Mouse (Mus musculus) frontal cortex, adult 2 months (tissue): ENCODE results near the gene Sncb. TPM values are rescaled to one million over a fixed set of nuclear protein-coding genes. Genes with fewer than 3 reads are reported as not detected.
A peak's percentile ranks its signal among the peaks of the same experiment; 100 is the strongest.

ENCODE experiments used
- DNase-seq, 2 experiments: peaks; one replicate each; pipeline ENCODE4 v3.0.0; 2022; ENCODE audit warnings: low spot score in 1 of 2; ENCODE audit errors: extremely low spot score in 1 of 2
- polyA plus RNA-seq: library from polyadenylated mRNA; depleted of rRNA; stranded (reverse); fragments of >200 nt; gene quantifications from 2 replicates; pipeline ENCODE4 v1.2.3, GENCODE M21; 2012

The Sncb gene
- polyA plus RNA-seq, 1 experiment: 602 TPM

DNA sequence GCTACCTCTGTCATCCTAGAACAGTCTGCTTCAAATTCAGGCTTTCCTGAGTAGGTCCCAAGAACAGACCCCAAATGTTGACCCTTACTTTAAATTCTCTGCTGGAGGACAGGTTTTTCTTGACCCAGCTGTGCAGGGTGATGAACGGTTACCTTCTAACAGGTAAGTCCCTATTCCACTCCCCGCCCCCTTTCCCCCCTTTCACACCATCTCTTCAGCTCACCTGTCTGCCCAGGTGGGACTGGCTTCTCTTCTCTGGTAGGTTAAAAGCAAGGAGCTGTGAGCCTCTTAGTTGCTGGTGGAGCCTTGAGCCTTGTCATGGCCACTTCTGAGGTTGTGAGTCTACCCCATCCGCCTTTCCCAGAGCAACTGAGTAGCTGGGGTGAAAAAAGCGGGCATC lies 17.3 kb upstream of the Sncb start, which contains the start of gene Eif4e1b:
Gene Eif4e1b, plus strand, starts transcription at position 301 of the 400 bp plus-strand sequence.
- DNase-seq: no peak

DNA sequence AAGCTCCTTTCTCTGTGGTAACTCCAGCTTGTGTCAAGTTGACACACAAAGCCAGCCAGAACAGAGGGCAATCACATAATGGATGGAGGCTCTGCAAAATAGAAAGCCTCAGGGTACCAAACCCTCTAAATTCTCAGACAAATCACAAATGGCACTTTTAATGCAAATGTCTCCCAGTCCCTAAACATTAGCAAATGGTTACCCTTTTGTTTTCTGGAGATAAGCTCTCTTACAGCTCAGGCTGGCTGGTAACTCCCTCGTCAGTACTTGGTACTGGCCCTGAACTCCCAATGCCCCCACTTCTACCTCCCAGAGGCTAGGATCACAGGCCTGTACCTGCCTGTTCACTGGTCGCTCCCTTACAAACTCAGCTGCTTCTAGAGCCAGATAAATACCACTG lies 16.8 kb upstream of the Sncb start:
- no peak for DNase-seq

DNA sequence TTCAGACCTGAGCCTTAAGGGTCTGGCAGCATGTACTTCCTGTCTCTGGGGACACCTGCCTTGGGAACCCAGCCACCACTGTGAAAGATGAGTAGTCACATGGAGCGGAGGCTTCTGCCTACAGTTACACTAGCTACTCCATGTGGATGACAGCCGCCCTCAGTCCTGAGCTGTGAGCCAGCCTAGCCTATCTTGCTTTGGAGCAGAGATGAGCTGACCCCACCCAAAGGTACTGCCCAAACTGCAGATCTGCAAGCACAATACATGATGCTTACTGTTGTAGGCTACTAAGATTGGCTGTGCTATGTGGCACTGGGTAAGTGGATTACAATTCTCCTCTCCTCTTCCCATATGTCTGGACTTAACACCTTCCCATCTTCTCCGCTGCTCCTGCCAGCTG lies 14.7 kb upstream of the Sncb start:
- no peak for DNase-seq

DNA sequence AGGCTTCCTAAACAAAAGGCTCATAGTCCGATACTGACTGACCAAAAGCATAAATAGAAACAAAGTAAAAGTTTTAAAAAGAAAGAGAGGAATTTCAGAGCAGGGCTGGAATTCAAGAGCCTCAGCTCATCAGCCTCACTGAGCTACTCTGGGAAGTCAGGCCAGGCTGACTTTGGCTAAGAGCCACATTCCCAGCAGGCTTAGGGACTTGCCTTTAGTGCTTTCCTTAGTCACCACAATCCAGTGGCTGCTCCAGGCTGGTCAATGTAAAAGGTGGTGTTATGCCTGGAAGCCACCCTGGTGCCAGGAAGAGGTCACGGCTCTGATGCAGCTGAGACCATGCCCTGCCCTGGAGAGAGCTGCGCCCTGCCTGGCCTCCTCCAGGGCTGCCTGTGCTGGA lies 14.2 kb upstream of the Sncb start:
- DNase-seq: peak in 1 of 2 experiments; percentile 78

DNA sequence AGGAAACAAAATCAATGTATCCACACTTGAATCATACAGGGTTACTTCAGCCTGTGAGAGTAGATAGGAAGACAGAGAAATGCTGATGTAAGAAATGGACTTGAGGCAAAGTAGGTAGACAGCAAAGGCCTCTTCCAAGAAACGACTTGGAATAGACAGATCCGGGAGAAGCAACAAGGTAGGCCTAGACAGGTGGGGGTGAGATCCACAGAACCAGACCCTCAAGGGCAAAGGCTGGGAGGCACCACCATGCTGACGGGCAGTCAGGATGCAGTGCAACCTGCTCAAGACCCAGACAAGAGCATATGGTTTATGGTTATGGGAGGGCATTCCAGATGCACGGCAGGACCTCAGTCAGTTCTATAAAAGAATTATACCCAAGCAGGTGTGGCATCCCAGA lies 617 bp upstream of the Sncb start:
- DNase-seq: no peak

DNA sequence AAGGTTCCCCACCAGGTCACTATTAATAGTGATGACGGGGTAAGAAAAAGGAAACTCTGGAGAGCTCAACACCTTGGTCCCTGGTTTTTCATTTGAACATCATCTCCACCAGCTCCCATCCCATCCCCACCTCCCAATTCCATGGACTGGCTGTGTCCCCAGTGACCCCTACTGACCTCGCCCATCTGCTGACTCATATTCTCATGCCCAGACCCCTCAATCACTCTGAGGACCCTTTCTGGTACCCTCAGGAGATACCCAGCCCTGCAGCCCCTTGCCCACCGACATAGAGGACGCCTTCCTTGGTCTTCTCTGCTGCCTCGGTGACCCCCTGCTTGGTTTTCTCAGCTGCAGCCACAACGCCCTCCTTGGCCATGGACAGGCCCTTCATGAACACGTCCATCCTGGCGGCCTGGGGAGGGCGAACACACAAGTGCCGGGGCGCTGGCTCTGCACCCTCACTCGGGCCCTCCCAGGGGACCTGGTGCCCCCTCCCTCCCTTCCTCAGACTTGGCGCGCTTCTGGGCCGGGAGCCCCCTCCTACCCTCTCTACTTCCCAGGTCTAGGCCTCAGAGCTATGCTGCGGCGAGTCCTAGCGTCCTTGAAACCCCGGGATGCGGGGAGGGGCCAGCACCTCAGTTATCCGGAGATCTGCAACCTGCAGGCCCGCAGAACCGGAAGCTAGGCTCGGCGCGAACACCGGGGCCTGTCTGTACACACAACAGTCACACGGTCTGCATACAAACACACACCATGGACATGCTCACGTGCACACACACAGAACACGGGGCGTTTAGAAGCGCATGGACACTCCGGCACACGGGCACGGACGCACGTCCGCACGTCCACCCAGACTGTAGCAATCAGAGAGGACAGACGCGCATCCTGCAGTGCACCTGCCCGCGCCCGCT lies 859 bp downstream of the Sncb start:
- DNase-seq: peak in 1 of 2 experiments; percentile 50

DNA sequence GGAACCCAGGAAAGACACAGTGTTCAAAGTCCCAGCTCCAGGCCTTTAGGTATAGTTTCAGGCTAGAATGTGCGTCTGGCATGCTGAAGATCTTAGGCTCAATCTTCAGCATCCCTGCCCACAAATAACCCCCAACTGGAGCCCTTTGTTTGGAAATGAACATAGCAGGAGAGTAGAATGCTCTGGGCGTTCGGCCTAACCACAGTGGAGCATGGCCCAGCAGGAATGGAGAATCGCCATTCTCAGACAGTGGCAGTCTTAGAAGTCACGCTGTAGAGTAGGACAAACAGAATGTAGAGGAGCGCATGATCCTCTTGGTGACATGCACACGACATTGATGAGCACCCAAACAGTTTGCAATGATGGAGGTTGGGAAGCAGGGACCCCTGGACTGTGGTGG lies 5.5 kb downstream of the Sncb start:
- DNase-seq: no peak

DNA sequence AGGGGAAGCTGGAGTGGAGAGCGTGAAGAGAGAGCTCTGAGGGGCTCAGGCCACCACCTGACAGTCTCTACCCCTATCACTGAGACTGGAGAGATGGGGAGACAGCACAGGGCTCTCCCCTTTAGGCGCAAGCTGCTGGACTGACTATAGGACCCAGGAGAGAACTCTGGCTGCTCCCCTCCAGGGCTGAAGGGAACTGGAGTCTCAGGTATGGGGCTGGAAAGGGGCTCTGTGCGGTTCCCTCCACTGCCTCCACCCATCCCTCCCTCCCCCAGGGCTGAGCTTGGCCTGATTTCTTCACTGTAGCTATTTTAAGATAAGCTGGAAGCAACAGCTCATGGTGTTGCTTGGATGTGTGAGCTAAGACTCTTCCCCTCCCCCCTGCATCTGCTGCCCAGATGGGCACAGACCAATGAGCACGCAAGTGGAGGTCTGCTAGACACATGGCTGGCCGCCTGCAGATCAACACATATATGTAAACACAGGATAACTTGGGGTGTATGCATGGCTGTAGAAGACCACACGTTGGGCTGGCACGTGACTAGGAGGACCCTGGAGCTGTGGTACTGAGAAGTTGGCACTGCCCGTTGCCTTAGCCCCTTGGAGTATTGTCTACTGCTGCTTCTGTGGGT lies 6.1 kb downstream of the Sncb start:
- DNase-seq: peak; percentile 91 to 94

DNA sequence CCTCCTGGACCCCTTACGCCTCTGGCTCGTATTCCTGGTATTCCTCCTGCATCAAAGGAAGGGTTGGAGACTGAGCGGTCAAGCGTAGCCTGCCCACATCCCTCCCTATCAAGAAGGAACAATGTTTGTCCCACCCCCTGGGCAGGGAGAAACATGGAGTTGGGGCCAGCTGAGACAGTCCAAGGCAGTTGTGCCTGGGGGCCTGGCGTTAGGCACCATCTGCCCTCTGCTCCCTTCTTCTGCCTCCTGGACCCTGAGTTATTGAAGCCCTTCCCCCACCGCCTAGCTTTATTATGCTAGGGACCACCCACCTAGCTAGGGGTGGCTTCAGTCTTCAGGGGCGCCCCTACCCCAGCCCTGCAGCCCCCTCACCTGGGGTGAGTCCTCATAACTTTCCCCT lies 6.9 kb downstream of the Sncb start:
- peak in 1 of 2 experiments; percentile 11 for DNase-seq

DNA sequence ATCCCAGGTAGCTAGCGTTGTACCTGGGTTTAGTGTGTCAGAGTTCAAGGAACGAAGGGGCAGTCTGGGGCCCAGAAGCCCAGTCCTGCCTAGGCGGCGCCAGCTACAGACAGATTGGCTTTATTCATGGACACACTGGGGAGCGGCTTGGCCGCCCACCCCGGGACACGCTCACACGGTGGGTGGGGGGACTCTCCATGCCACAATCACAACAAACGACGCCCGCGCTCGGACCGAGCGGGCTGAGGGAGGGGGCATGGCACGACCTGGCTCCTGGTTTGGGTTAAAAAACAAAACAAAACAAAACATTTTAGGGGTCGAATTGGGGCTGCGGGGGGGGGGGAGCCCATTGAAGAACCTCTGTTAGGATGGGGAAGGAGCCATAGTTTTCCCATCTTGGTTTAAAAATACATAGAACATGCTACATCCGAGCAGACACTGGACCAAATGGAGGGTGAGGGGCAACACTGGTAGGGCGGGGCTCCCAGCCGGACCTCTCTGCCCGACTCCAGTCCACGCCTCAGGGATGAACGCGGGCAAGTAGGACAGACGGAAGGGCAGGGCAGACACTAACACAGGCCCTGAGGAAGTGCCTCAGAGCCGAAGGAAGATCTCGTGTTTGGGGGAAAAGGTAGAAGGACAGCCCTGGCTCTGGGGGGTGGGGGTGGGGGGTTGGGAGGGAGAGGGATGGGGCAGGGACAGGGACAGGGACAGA lies 7.5 kb downstream of the Sncb start:
- DNase-seq: peak in 1 of 2 experiments; percentile 34

DNA sequence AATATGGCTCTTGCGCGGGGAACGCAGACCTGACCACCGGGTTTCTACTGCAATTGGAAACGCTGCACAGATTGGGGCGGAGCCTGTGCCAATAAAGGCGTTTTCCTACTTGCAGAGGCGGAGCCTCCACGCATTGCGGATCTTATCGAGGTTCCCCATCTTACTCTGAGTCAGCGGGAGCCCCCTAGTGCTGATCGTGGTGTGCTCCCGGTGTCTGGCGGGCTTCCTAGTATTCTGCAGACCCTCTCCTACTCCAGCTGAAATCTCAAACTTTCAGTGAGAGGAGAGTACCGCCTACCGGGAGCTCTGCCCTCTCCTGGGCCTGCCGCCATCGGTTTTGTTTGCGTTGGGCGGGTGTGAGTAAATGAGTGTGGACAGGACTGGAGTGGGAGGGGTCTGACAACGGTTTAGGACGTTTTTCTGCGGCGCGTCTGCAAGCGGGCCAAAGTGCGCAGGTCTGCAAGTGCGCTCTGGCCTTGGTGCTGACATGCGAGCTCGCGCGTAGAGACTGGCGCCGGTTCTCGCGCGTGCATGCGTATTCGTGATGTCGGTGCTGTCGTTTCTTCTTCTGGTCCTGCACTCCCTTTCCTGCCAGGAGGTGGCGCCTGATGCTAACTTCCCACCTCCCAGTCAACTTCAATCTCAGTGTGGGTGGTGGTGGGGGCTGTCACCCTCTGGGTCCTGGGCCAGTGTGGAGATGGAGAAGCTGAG lies 8.2 kb downstream of the Sncb start:
- peak; percentile 89 to 93 for DNase-seq

DNA sequence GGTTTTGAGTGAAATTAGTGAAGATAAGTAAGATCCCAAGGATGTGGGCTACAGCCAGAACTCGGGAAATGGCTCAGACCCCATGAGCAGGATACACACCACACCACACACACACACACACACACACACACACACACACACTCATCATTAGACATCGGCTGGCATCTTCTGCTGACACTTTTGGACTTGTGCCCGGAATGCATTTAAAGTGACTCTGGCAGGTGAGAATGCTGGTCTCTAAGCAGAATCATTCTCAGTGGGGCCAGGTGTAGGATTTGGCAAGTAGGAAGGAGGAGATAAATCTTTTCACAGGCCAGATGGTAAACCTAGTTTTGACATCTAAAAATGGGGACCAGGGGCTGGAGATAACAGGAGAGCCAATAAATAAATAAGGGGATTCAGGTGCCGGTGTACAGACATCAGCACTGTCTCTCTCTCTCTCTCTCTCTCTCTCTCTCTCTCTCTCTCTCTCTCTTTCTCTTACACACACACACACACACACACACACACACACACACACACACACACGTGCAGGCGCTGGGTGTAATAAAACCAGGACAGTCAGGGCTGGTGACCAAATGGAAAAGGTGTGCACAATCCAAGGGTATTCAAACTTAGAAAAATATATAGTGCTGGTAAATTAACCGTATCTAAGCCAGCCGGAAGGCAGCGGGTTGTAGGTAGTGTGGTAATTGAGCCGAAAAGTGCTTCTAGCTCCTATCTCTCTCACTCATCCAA lies 9.1 kb downstream of the Sncb start:
- peak in 1 of 2 experiments; percentile 70 for DNase-seq

DNA sequence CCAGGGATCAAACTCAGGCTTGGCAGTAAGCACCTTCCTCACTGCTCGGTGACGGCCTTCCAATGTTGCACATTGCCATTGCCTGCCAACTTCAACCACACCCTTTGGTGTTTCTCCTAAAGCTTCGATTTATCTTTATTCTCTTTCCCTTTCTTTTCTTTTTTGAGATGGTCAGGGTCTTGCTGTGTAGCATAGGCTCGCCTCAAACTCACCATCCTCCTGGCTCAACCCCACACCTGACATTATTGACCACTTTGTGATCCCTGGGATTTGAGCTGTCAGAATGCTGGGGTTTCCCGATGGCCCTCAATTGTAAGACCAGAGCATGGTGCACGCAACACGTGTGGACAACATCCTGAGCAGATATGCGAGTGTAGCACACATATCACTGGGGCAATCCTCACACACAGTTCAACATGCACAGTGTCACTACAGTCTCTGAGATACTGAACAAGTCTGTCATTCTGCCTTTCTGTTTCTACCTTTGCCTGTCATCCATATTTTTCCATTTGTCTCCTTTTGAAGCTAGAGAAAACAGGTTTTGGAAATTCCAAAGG lies 10.2 kb downstream of the Sncb start:
- no peak for DNase-seq

DNA sequence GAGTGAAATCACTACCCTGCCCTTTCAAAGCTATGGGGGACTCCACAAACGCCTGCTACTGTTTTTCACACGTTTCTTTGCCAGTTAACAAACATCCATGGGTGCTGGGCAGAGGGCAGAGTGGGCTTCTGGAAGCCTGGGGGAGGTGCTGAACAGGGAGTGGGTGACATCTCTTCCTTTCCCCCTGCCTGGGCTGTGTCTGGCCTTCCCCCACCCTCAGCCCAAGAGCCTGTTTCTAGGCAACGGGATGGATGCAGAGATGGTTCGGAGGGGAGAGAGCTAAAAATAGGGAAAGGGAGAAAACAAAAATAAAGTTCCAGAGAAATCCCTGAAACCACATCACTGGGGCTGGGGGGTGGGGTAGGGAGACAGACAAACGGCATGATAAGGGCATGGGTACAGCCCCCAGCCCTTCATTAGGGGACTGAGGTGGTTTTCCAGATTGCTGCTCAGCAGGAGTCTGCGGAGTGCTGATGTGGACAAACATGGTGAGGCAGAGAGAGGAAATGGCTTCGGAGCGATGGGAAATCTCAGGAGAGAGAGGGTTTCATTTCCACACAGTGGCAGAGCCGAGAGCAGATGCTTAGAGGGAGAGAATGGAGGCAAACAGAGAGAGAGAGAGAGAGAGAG lies 11.1 kb downstream of the Sncb start:
- peak in 1 of 2 experiments; percentile 72 for DNase-seq

DNA sequence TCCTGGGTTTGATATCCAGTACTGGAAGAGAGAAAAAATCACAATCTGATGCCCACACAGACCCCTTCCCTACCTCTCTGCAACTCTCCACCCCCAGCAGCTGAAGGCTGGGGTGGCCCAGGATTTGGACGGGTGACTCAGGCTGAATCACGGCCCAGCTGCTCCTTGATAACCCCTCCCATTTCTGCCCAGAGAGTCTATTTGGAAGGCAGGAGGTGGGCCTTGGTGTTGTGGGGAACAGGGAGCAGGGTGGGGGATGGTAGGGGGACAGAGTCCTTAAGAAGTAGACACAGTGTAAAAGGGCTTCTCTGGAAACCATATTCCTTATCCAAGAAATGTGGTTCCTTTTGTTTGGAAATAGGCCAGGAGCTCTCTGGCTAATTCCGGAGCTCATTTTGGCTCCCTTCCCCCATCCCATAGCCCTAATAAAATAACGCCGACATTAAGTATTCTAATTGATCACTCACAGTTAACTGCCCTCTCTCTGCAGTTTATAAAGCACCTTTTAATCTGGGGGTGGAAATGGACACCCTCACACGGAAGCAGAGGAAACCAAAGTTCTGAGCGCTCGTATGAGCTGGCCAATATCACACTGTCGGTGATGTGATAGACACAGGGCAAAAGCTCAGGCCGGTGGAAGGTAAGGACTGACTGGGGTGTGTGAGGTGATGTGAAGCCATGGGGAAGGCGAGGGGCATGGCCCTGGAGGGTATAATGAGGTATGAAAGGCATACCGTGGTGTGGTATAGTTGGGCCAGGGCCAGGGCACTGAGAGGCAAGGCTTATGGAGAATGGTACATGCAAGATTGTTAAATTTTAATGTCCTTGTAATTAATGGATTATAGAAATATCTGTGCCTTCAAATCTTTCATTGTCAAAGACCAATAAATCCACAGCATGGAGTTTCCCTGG lies 12.0 kb downstream of the Sncb start:
- DNase-seq: no peak

DNA sequence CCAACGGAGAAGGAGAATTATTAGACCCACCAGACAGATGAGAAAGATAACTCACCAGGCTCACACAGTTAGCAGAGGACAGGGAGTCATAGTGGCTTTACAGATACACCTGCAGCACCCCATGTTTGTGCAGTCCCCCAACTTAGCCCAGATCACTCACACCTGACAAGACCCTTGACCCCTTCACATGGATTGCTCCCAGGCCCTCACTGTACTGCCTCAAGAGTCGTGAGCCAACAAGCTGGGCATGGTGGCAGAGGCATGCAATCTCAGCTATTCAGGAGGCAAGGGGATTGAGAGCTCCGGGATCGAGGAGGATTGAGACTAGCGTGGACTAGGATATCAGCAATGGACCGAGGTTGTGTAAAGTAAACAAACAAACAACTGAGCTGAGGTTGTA lies 12.7 kb downstream of the Sncb start:
- no peak for DNase-seq

DNA sequence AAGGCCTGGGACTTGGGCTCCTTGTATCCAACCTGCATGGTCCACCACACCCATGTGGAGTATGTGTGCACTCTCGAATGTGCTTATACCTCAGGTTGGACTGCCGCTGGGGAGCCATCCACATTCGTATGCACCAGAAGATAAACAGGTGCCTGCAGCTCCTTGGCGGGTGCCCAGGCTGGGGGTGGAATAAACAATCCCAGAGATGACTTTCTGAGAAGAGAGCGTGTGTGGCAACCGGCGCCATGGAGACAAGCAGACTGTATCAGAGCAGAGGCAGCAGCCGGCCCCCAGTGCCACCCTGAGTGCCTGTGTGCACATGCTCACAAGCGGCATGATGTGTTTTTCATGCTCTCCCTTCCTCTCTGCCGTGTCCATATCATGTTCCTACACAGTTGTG lies 13.7 kb downstream of the Sncb start:
- DNase-seq: peak; percentile 86 to 91

DNA sequence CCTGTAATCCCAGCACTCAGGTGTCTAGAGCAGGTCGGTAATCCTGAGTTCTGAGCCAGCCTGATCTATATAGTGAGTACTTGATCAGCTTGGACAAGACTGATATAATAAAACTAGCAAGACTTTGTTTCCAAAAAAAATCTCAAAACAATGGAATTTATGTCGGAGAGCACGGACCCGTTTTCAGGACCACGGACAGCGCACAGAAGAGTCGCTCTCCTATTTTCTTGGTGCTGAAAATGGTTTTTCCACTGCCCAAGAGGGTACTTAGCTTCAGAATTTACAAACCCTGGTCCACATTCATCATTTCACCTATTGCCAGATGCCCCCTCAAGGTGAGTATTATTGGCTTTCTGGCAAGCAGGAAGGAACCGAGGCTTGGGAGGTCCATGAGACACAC lies 15.7 kb downstream of the Sncb start:
- DNase-seq: no peak
